Mouse (Mus musculus) thymus, postnatal 4 days (tissue): Measurements from ENCODE around the gene Slc26a3.

Experiments used
- DNase-seq: peaks from one replicate; pipeline ENCODE4 v3.0.0; 2021

Gene Slc26a3

GRCm38 (mm10) chr12:31521371-31521770 is 130.7 kb downstream of the Slc26a3 start:
- no peak for DNase-seq
